Mouse (Mus musculus): ENCODE data around the gene Stx4a. TPM values are rescaled to one million over a fixed set of nuclear protein-coding genes. Genes with fewer than 3 reads are reported as not detected.

Gene Stx4a
- polyA plus RNA-seq, 1 experiment from 2014 or later = 31.8 TPM

Other genes with a start within 250 kb of the Stx4a start
- 12.1 and 13.1 TPM in 2 replicates for gene Ccdc189, start 235.7 kb upstream of the Stx4a start, polyA plus RNA-seq (2016; fragmentation: Nextera tagmentation; extraction: Ambion mirVana)
- gene Rnf40, start 235.5 kb upstream of the Stx4a start, polyA plus RNA-seq (2016; fragmentation: Nextera tagmentation; extraction: Ambion mirVana) = 61.6 and 66.6 TPM in 2 replicates
- gene Zfp629, start 208.5 kb upstream of the Stx4a start, polyA plus RNA-seq (2016; fragmentation: Nextera tagmentation; extraction: Ambion mirVana) = 26.1 and 30.1 TPM in 2 replicates
- 120 and 127 TPM in 2 replicates for gene Bcl7c, start 115.4 kb upstream of the Stx4a start, polyA plus RNA-seq (2016; fragmentation: Nextera tagmentation; extraction: Ambion mirVana)
- 29.3 and 30.0 TPM in 2 replicates for gene Ctf1, start 111.6 kb upstream of the Stx4a start, polyA plus RNA-seq (2016; fragmentation: Nextera tagmentation; extraction: Ambion mirVana)
- gene Ctf2, start 92.1 kb upstream of the Stx4a start, polyA plus RNA-seq (2016; fragmentation: Nextera tagmentation; extraction: Ambion mirVana) = 0.36 and 0.60 TPM in 2 replicates
- gene Fbxl19, start 79.8 kb upstream of the Stx4a start, polyA plus RNA-seq (2016; fragmentation: Nextera tagmentation; extraction: Ambion mirVana) = 9.0 and 10.5 TPM in 2 replicates
- gene Orai3, start 54.5 kb upstream of the Stx4a start, polyA plus RNA-seq (2016; fragmentation: Nextera tagmentation; extraction: Ambion mirVana) = 15.2 and 15.4 TPM in 2 replicates
- 24.7 and 25.2 TPM in 2 replicates for gene Setd1a, start 47.6 kb upstream of the Stx4a start, polyA plus RNA-seq (2016; fragmentation: Nextera tagmentation; extraction: Ambion mirVana)
- gene Gm49388, start 38.7 kb upstream of the Stx4a start, polyA plus RNA-seq (2016; fragmentation: Nextera tagmentation; extraction: Ambion mirVana) = not detected in 2 replicates
- 9.5 and 9.8 TPM in 2 replicates for gene Hsd3b7, start 23.7 kb upstream of the Stx4a start, polyA plus RNA-seq (2016; fragmentation: Nextera tagmentation; extraction: Ambion mirVana)
- gene Stx1b, start 255 bp downstream of the Stx4a start, polyA plus RNA-seq (2016; fragmentation: Nextera tagmentation; extraction: Ambion mirVana) = 8.4 and 9.3 TPM in 2 replicates
- gene Zfp646, start 51.9 kb downstream of the Stx4a start, polyA plus RNA-seq (2016; fragmentation: Nextera tagmentation; extraction: Ambion mirVana) = 17.5 and 19.0 TPM in 2 replicates
- gene Zfp668, start 52.5 kb downstream of the Stx4a start, polyA plus RNA-seq (2016; fragmentation: Nextera tagmentation; extraction: Ambion mirVana) = 29.8 and 31.1 TPM in 2 replicates
- 1.4 and 1.6 TPM in 2 replicates for gene Prss53, start 66.7 kb downstream of the Stx4a start, polyA plus RNA-seq (2016; fragmentation: Nextera tagmentation; extraction: Ambion mirVana)
- not detected in 2 replicates for gene Gm21974, start 71.2 kb downstream of the Stx4a start, polyA plus RNA-seq (2016; fragmentation: Nextera tagmentation; extraction: Ambion mirVana)
- 81.7 and 84.7 TPM in 2 replicates for gene Vkorc1, start 71.3 kb downstream of the Stx4a start, polyA plus RNA-seq (2016; fragmentation: Nextera tagmentation; extraction: Ambion mirVana)
- gene Bckdk, start 79.8 kb downstream of the Stx4a start, polyA plus RNA-seq (2016; fragmentation: Nextera tagmentation; extraction: Ambion mirVana) = 83.0 and 90.1 TPM in 2 replicates
- 50.9 and 51.3 TPM in 2 replicates for gene Kat8, start 88.2 kb downstream of the Stx4a start, polyA plus RNA-seq (2016; fragmentation: Nextera tagmentation; extraction: Ambion mirVana)
- 5.0 TPM in 2 replicates for gene Prss8, start 105.8 kb downstream of the Stx4a start, polyA plus RNA-seq (2016; fragmentation: Nextera tagmentation; extraction: Ambion mirVana)
- gene Prss36, start 122.4 kb downstream of the Stx4a start, polyA plus RNA-seq (2016; fragmentation: Nextera tagmentation; extraction: Ambion mirVana) = 9.6 and 10.7 TPM in 2 replicates
- 597 and 605 TPM in 2 replicates for gene Fus, start 143.2 kb downstream of the Stx4a start, polyA plus RNA-seq (2016; fragmentation: Nextera tagmentation; extraction: Ambion mirVana)
- 9.2 and 10.5 TPM in 2 replicates for gene Pycard, start 169.6 kb downstream of the Stx4a start, polyA plus RNA-seq (2016; fragmentation: Nextera tagmentation; extraction: Ambion mirVana)
- 0.23 and 0.61 TPM in 2 replicates for gene Trim72, start 179.7 kb downstream of the Stx4a start, polyA plus RNA-seq (2016; fragmentation: Nextera tagmentation; extraction: Ambion mirVana)
- gene Itgam, start 238.3 kb downstream of the Stx4a start, polyA plus RNA-seq (2016; fragmentation: Nextera tagmentation; extraction: Ambion mirVana) = 0.64 and 0.89 TPM in 2 replicates
- not detected in 2 replicates for gene Gm49368, start 238.4 kb downstream of the Stx4a start, polyA plus RNA-seq (2016; fragmentation: Nextera tagmentation; extraction: Ambion mirVana)

All from limb, embryonic 12.5 days (tissue).